Mouse (Mus musculus): ENCODE measurements at regions not wholly inside any gene's neighbourhood (a gene's known extent, or its start where the extent isn't known, plus 50 kb on each side); places are given as distances from the start of the nearest gene placed in this dataset.

DNA sequence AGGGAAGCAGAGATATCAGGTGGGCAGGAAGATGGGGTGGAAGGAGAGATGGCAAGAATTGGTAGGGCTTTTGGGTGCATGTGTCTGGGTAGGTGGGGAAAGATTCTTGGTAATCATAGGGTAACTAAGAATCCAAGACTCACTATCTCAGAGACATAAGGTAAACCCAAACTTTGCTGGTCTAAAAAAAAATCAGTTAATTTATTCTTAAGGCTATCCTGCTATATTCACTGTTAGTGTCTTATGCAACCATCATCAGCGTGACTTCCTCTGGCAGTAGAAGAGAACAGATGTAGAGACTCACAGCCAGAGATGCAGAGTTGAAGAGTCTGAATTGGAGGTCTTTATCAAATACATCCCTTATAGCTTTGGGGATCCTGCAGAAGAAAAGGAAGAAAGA, 1704.5 kb downstream of the Efna5 start:
- DNase-seq (ENCODE audit: low spot score in 2 of 2): no peak
- Histone ChIP-seq H3K27ac (no peak overlapping the region), H3K4me3 (no peak overlapping the region)
- TF ChIP-seq CTCF (conservative IDR thresholded peaks at IDR 0.05): no peak

DNA sequence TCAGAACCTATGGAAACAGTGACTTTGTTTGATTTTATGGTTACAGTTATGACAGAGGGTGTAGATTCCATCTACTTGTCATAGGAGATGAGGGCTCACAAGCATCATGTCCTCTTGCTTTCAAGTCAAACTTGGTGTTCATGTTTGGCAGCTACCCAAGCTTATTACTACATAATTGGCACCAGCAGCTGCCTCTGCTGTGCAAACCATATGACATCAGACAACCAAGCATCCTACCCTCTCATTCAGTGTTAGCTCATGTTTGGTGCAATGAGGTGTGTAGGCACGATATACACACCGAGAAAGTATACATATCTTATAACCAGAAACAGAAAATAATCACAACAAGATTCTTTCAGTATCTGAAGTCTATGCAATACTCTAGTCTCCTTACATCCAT, 1721.7 kb downstream of the Efna5 start:
- no peak overlapping the region for H3K4me3 ChIP-seq
- no peak for DNase-seq (ENCODE audit: low spot score in 2 of 2)
- TF ChIP-seq CTCF (conservative IDR thresholded peaks at IDR 0.05): no peak
- H3K27ac ChIP-seq: no peak overlapping the region

DNA sequence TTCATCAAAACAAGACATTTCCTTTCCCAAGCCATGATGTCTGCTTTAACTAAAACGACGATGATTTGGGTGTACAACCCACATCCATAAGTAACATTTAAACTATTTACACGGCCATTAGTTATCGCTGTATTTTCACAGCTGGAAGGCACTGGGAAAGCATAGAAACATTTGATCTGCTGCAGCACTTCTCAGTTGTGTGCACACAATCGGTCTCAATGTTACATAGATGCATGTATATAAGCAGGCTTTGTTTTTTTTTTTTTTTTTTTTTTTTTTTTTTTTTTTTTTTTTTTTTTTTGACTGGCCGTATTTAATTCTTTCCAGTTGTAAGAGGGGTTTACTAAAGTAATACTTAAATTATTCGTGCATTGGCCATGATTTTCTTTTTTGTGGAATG, 1744.1 kb downstream of the Efna5 start:
- DNase-seq (ENCODE audit: low spot score in 2 of 2): no peak
- TF ChIP-seq CTCF (conservative IDR thresholded peaks at IDR 0.05): no peak
- no peak overlapping the region for H3K4me3 ChIP-seq
- no peak overlapping the region for H3K27ac ChIP-seq

DNA sequence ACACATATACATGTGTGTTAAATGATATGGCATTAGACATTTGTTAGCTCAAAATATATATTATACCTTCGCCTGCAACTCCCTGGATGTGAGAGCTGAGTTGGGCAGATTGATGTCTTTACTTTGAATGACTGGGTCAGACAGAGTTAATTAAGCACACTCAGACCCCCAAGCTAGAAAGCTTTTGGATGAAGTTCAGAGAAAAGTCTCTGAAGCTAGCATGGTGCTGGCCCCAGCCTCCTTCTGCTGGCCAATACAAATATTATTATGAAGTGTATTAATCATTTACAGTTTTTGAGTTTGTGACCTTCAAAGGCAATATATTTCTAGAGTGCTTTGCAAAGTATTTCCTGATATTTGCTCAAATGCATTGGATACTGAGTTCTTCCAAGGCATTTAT, 1753.3 kb downstream of the Efna5 start:
- no peak overlapping the region for H3K4me3 ChIP-seq
- H3K27ac ChIP-seq: no peak overlapping the region
- DNase-seq (ENCODE audit: low spot score in 2 of 2): no peak
- TF ChIP-seq CTCF (conservative IDR thresholded peaks at IDR 0.05): no peak

DNA sequence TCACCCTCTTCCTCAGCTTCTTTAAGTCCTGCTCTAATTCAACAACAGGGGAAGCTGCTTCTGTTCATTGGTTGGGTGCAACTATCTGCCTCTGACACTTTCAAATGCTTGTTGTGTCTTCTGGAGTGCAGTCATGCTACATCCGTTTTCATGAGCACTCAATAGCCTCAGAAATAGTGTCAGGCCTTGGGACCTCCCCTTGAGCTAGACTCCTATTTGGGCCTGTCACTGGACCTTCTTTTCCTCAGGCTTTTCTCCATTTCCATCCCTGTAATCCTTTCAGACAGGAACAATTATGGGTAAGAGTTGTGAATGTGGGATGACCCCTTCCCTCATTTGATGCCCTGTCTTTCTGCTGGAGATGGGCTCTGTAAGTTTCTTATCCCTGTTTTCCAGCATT, 1774.8 kb downstream of the Efna5 start:
- DNase-seq (ENCODE audit: low spot score in 2 of 2): no peak
- H3K27ac ChIP-seq: no peak overlapping the region
- H3K4me3 ChIP-seq: no peak overlapping the region
- TF ChIP-seq CTCF (conservative IDR thresholded peaks at IDR 0.05): no peak

DNA sequence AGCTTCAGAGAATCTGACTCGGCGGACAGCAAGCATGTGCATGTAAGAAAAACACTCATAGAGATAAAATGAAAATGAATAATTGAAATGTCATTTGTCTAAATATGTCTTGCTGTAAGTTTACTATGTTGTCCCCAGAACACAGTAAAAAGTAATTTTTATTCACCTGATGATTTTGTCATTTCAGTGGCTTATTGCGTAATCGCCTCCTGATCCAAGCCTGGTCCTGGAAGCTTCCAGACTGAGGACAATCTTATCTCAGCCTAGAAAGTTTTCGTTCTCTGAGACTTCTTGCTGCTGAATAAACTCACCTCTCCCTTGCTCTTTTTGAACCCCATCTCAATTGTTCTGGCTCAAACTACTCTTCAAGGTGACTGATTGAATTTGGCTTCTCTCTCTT, 1820.7 kb downstream of the Efna5 start:
- Histone ChIP-seq H3K4me3 (no peak overlapping the region), H3K27ac (no peak overlapping the region)
- no peak for TF ChIP-seq CTCF (conservative IDR thresholded peaks at IDR 0.05)
- no peak for DNase-seq (ENCODE audit: low spot score in 2 of 2)

DNA sequence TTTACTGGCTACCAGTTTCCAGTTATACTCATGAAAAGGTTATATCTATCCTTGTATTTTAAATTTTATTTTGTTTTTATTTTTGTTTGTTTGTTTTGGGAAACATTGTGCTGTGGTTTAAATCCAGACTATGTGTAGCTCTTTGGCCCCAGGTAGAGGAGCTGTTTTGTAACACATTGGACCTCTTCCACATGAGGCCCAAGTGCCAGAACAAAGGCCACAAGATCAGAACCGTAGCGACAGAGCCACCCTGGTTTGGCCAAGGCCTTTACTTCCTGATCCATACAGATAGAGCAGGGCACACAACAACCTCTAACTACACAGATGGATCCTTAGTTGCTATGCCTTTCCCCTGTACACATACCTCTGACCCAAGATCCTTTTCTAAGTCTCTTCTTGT, 1822.6 kb downstream of the Efna5 start:
- no peak for DNase-seq (ENCODE audit: low spot score in 2 of 2)
- Histone ChIP-seq H3K4me3 (no peak overlapping the region), H3K27ac (no peak overlapping the region)
- no peak for TF ChIP-seq CTCF (conservative IDR thresholded peaks at IDR 0.05)

DNA sequence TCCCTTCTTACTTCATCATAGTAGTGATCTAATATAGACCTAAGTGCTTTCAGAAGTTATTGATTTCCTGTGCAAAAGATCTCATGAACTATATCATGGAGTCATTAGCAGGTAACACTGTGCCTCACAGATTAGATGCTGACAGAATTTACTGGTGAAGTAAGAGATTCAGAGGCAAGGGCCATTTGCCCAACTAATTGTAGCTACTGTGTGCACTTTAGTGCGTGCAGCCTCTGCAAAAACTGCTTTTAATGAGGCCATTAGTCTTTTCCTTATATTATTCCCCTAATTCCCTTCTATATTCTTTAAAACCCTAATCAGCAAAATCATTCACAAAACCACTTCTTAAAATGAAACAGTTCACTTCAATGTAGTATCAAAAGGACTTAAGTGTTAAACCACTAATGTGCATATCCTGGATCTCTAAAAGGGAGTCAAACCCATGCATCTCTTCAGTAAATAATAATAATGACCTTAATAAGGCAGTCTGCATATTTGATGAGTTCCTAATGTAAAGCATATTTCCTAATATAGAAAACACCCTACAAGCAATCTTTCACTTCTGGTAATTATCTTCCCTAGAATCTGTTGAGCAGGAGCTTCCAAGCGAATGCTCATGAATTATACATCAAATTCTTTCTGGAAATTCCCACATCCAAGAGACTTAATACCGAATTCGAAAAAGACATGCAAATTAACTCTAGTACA, 1847.4 kb downstream of the Efna5 start:
- H3K27ac ChIP-seq: no peak overlapping the region
- H3K4me3 ChIP-seq: no peak overlapping the region
- no peak for DNase-seq (ENCODE audit: low spot score in 2 of 2)
- TF ChIP-seq CTCF (conservative IDR thresholded peaks at IDR 0.05): no peak

DNA sequence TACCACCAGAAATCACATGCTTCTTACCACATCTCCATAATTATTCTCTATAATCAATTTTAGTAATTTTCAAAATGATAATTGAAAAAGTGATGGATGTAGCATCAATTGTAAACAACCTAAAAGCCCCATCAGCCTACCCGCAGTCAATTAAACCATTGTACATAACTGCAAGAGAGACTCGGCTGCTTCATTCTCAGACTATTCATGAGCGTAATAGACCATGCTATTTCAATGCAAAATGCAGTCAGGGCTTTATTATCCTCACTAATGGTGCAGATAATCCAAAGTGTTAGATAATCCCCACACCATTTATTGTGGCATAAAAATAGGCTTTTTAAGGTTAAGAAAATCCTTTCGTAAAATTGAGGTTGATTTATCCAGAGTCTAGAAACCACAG, 1862.5 kb downstream of the Efna5 start:
- no peak overlapping the region for H3K27ac ChIP-seq
- DNase-seq (ENCODE audit: low spot score in 2 of 2): no peak
- H3K4me3 ChIP-seq: no peak overlapping the region
- no peak for TF ChIP-seq CTCF (conservative IDR thresholded peaks at IDR 0.05)

All from layer of hippocampus, adult 2 months (tissue).